Mouse (Mus musculus) T-helper 1 cell (primary cell): ENCODE measurements at regions not wholly inside any gene's neighbourhood (a gene's known extent, or its start where the extent isn't known, plus 50 kb on each side); places are given as distances from the start of the nearest gene placed in this dataset.

Experiments used
- in situ Hi-C: fragments of 300-600 bp; cut with MboI, MseI; formaldehyde crosslinking; loops from one replicate; pipeline ENCODE4 v1.15.1; 2025; ENCODE audit warnings: high pct_unique_total_duplicates

DNA sequence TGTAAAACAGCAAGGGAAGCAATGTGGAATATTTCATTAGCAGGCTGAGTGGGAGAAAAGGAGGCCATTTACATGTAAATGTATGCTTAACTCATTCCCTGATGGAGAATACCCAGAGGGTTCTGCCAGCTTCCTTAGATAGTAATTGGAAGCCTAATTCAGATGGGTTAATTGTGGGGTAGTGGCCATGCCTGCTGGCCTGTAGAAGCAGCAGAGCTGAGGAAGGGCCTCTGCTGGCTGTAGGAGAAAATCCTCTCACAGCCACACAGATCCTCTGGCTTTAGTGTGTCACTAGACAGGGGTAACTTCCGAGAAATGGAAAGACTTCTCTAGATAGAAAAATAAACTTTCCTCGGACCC lies 1588.7 kb upstream of the Got2 start:
- in situ Hi-C loops: no loop called here

DNA sequence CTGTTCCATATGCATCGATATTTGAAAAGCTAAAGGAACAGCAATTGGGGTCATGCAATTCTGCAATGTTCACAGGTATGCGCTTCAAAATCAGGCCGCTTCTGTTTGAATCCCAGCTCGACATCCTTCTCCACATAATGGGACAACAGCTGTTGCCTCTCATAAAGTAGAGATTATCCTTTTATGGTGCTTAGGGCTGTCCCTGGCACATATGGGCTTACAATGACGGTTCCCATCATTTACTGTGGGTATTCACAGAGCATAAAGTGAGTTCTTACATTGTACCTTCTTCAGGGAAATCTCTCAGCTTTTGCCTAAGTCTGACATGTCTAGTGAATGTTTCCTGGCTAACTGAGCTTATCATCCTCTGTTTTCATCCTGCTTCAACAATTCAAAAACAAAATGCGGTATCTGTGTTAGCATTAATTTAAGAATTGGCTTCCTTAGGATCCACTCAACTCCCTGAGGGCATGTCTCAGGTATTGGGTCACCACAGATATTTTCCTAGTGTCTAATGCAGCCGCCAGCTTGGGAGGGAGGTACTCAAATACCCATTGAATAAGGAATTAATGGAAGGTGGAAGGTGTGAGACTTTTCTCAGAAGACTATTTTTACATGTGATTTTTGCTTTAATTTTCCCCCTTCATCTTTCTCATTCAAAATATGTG lies 1588.2 kb upstream of the Got2 start:
- in situ Hi-C loops: no loop called here

DNA sequence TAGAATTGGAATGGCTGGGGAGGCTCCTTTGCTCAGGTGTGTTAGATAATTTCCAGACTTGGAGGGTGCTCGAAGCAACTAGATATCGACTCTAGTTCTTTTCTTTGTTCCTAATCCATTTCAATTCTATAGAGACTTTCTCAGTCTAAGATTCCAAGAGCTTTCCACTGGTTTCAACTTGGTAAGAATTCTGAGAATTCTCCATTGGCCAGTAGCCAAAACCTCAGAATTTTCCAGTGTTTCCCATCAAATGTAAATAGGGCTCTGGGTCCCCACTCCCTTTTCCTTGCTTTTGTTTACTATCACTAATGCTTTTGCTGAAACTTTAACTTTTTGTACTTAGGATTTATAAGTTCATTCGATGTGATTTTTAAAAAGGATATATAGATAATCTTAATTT lies 1585.0 kb upstream of the Got2 start:
- in situ Hi-C loops: no loop called here

DNA sequence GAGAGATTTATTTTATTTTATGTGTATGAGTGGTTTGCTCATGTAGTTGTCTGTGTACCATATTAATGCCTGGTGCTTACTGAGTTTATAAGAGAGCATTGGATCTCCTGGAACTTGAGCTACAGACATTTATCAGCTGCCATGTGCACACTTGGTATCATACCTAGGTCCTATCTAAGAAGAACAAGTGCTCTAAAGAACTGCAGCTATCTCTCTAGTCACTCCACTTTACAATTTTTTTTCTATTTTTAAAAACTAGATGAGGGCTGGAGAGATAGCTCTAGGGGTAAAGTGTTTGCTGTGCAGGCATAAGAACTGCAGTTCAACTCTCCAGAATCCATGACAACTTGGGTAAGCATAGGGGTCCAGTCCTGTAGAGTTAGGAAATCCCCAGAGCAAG lies 1573.1 kb upstream of the Got2 start:
- in situ Hi-C loops: no loop called here

DNA sequence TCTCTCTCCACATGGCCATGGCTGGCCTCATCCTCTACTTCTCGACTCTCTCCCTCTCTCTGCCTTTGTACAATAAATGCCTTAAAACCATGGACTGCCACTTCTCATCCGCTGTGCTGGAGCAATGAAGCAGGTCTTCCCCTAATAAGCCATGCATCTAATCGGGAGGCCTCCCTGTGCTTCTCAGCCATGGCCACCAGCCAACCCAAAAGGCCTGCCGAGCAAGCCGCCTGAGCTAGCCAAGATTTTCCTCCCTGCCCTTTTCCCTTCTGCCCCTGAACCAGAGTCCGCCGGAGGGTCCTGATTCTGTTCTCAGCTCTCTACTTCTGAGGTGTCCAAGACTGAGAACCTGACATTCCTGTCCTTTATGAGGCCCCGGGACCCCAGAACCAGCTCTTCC lies 1559.3 kb upstream of the Got2 start:
- in situ Hi-C loops: no loop called here

DNA sequence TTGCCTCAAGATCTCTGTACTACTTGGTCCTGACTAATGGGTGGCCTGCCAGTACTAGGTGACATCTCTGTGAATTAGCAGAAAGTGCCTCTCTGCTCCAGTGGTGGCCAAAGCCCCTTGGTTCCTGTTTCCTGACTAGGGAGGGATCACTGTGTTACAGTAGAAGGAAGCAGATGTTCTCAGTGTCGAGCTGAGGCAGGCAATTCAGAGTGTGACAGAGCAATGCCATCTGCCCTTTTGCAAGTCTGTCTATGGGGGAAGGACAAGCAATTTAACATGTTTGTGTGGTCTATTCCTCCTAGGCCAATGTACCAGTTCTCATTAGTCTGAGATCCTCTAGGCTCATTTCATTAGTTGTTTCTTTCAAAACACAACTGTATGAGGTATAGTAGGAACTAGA lies 1553.1 kb upstream of the Got2 start:
- in situ Hi-C loops: no loop called here

DNA sequence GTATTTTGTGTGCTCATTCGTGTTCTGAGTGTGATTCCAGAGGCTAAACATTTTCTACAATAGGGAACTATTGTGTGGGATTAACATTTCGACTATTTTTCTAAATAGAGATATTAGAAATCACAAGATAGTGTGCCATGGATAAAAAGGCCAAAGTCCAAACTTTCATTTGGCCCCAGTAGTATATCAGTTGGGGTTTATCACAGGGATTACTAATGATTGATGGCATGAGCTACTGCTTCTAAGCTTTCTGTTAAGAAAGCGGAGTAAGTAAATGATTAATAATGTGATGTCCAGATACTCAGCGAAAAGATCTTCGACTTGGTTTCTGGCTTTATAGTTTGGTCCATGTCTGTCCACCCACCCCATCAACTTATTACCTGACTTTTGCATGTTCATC lies 1545.2 kb upstream of the Got2 start:
- in situ Hi-C loops: no loop called here

DNA sequence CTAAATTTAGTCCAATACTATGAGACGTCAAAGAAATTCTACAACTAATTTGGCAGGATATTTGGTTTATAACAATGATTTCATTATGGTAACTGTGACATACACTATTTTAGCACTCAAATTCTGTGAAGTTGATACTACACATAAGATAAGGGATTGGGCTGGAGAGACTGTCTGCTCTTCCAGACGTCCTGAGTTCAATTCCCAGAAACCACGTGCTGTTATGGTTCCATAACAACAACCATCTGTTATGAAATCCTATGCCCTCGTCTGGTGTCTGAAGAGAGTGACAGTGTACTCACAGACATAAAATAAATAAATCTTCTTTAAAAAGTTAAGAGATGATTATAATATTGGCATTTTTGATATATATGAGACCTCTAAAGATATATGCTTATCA lies 1543.1 kb upstream of the Got2 start:
- in situ Hi-C loops: no loop called here

DNA sequence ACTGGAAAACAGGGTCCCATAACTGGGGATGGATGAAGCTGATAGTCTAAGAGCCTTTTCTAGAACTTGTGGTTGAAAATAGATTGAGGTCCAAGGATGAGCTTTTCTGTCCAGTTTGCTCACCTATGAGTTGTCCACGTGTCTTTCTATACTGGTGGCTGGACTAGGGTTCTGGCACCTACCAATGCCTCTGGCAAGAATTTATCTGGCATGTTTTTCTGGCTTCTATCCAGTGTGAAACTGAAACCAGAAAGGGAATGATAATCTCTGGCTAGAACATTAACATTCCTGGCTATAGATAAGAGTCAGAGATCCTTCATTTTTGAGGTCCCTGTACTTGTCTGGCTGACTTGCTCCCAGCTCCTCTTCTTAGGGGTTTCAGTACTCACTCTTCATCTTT lies 1534.0 kb upstream of the Got2 start:
- in situ Hi-C loops: no loop called here

DNA sequence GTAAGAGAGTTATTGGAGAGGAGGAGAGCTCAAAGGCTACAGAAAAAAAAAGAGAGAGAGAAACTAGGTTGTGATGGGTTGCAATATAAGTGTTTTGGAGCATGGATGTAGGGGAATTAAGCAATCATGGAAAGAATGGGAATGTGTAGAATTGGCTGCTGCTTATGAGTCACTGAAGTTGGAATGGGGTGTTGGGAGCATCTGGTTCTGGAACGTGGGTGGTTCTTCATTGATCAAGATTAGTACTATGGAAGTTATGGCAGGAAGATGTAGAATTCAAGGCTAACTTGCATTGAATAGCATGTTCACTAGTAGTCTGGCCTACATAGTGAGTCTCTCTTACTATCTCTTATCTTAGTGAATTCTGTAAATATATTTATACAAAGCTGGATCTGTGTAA lies 1526.4 kb upstream of the Got2 start:
- in situ Hi-C loops: no loop called here

DNA sequence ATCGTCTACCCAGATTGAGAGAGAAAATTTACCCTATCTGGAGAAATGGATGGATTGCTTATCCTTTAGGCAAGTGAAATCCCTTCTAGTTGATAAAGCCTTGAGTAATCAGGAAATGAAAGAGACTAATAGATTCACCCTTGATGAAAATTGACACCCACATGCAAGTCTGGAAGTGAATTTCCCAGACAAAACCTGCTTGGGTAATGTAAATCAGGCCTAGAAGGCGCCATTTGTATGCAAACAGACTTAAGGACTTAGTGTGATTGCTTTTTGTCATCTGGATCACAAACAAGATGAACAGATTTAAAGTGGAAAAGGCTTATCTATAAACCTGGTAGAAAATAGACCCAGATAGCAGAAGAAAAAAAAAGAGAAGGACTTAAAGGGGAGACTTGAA lies 1515.0 kb upstream of the Got2 start:
- in situ Hi-C loops: no loop called here

DNA sequence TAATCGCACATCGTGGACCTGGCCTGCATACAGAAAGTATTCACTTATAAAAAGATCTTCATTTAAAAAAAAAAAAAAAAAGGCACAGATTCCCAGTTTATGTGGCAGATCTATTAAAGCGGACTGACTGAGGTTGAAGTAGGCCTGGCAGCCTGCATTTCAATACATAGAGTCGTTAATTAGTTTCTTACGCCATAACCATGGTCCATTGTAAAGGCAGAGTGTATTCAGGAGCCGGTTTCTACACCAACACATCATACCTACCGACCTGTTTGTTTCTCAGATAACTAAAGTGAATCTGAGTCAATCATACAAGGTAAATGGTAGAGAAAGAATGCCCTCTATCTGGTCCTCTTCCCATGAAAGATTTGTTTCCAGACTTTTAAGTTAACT lies 1509.0 kb upstream of the Got2 start:
- in situ Hi-C loops: no loop called here

DNA sequence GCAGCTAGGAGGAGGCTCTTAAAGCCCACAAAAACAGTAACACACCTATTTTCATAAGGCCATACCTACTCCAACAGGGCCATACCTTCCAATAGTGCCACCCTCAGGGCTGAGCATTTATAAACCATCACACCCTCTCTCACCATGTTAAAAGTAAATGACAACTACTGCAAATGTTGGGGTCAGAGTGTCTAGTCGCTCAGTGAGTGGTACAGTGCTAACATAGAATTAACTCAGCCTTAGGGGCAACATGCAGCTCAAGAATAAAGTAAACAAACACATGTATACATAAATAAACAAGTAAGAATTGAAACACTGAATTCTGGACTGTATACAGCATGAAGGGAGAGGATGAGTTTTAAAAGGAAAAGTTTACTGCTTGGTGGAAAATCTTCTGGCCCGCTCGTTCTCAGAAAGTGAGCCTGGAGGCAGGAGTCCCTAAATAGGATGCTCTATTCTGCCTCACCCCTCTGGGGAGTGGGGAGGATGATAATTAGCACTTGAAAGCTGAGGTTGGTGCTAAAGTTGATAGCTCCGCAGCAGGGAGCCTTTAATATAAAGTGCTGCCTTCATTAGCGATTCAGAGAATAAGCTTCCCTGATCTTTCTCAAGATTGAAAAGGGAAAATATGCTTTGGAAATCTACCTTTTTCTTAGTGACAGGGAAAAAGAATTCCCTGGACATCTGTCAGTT lies 1508.4 kb upstream of the Got2 start:
- in situ Hi-C loops: no loop called here

DNA sequence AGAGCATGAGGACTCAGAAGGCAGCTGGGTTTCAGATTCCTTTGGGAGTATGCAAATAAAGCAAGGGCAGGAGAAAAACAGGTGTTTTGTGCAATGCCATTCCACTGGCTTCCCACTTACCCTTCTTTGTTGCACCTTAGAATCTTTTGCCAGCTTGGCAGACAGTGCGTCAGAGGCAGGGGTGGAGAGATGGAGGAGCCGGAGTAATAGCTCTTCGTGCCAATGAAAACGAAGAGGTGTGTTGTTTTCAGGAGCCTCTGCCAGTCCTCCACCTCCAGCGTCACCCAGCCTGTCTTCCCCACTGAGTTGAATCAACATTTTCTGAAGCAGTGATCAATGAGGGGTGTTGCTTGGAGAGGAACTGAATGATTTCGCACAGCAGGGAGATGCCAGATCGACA lies 1501.3 kb upstream of the Got2 start:
- in situ Hi-C loops: no loop called here

DNA sequence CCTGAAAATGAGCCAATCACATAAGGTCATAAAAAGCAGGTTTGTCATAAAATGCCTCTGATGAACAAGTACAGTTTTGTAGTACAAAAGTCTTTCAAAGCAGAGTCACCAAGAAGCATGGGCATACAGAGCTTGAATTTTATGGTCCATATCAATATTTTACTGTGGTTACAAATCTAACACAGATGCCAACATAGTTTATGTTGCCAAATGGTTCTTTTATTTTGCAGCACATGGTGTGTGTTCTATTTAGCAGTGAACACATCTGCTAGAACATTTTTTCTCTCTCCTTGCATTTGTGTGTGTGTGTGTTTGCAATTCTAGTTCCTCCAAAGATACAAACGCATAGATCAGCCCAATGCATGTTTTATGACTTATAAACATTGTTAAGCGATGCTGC lies 1500.8 kb upstream of the Got2 start:
- in situ Hi-C loops: no loop called here

DNA sequence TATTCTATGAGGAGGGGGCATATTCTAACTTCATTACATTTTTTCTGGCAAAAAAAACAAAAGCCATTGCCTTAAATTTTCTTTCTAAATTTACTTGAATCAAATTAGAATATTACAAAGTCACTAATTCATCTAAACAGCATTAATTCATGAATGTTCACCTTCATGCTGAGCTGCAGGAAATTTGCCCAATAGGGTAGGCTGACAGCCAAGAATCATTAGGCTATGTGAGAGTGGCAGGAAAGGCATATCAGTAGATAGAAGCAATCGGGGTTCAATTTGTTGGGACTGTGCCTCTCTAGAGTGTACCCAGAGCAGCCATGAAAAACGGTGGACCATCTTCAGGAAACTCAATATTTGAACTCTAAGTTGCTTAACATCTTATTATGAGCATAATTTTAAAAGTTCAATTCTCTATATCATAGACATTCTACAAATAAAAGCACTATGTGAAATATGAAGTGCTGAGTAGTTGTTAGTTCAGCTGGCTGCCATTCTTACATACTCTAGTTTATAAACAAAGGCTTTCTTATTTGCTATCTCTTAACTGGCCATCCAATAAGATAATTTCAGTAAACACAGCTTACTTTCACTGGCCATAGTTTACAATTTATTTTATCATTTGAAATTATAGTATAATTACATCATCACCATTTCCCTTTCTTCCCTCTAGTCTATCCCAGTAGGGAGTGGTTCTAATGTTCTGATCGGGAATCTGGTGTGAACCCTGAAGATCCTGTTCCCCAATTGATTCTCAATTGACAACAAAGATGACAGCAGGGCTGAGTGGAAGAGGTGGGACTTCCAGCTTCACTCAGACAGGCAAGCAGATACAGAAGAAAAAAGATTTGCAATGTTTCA lies 1486.8 kb upstream of the Got2 start:
- in situ Hi-C loops: no loop called here

DNA sequence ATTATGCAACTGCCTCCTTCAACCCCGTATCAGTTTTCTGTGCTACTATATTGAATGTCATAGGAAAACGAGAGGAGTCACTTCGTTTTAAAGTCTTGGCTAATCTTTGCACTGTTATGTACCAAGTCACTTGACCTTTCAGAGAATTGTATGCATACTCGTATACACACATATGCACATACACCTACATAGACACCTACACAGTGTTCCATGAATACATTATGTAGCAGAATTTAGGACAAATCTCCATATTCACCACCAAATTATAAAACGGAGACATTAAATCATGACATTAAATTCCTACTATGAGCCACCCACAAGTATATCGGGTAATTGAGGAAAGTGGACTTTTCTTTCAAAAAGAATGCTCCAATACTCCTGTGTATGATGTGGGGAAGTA lies 1458.3 kb upstream of the Got2 start:
- in situ Hi-C loops: no loop called here

DNA sequence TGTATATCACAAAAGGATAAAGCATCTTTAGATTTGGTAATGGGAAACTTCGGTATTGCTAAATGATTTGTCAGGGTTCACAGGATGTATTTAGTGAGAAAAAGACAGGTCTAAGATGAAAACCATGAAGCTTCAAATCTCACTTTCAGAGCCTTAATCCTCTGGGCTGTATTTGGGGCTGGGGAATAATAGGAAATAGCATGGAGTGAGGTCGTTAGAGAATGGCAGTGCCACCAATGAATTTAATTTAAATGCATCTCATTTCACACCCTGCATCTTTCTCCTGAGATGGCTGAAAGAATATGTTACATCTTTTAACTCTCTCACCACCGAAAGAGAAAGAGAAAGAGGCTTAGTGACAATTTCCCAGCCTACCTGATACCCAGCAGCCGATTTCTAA lies 1427.2 kb upstream of the Got2 start:
- in situ Hi-C loops: no loop called here

DNA sequence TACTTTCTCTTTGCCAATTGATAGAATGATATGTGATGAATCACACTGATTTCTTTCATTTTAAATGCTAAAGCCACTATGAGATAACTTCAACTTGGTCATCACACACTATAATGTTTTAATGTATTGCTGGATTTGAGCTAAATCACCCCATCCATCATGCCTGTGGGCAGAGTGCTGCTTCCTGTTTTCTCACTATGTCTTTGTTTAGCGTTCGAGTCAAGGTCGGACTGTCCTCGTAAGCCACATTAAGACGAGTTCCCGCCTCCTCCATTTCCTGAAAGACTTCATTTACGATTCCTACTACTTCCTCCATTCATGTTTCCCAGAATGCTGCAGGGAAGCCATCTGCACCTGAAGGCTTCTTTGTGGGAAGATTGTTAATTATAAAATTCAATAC lies 1420.0 kb upstream of the Got2 start:
- in situ Hi-C loops: no loop called here

DNA sequence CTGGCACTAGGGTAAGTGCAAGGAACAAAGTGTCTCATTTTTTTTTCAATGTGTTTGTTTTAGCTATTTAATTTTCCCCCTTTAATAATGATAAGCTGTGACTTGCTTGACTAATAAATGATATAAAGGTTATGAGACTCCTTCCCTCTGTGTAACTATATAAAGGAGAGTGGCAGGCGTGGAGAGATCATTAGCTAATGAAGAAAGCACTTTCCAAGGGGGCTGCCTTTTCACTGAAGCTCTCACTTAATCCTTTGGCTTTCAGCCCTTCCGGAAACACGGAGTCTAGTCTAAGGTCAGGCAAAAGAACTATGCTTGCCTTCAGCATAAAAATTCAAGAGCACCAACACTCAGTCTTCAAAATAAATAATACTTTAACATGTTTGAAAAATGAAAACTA lies 1382.2 kb upstream of the Got2 start:
- in situ Hi-C loops: no loop called here

DNA sequence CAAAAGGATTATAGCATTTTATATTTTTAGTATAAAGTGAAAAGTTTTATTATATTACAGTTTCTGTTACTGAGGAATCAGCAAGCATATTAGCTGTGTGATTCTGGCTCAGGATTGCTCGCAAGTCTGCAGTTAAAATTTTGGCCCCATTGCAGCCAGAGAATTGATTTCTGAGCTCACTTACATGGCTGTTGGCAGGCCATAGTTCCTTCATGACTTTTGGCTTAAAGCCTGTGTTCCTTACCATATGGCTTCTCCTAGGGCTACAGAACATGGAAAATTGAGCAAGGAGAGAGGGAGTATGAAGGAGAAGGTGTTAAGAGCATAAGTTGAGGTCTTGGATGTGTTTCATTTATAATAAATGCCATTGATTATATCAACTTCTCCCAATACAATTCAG lies 1372.6 kb upstream of the Got2 start:
- in situ Hi-C loops: no loop called here

DNA sequence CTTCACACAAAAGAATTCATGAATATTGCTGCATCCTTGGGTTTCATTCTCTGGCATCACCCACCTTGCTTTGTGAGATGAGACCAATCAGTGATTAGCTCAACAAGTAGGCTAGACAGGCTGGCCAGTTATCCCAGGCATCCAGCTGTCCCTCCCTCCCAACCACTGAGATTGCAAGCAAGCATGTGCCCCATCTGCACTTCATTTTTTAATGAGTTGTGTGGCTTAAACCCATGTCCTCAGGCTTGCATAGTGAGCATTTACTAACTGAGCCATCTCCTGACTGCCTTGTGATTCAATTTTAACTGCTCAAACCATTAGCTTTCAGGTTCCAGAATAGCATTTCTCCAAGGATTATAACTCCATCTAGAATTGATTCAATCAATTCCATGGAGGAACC lies 1365.8 kb upstream of the Got2 start:
- in situ Hi-C loops: loop anchor here (10.0 kb wide), 1 partner anchor 1571 kb away; no protein-coding TSS in a partner anchor

DNA sequence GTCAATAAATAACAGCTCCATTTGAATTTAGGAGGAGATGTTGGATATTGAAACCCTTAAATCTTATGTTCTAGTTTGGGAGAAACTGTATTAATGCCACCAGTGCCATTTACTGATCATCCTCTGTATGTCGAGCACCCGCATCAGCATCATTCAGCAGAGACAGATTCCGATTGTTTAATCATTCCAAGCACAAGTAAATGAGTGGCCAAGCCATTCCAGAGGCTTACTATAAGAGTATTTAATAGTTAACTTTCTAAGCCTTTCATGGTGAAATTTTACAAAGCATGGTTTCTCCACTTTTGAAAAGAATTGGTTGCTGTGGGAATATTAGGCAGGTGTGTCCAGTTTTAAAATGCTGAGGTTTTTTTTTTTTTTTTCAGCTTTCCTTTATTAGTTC lies 1363.9 kb upstream of the Got2 start:
- in situ Hi-C loops: loop anchor here (10.0 kb wide), 1 partner anchor 1573 kb away; no protein-coding TSS in a partner anchor
